Mouse (Mus musculus) midbrain, embryonic 16.5 days (tissue): ENCODE measurements at regions not wholly inside any gene's neighbourhood (a gene's known extent, or its start where the extent isn't known, plus 50 kb on each side); places are given as distances from the start of the nearest gene placed in this dataset.

Experiments used
- ATAC-seq: fragments of 200-750 bp; cut with Nextera tagmentation; 2 replicates; pipeline ENCODE4 v1.8.0; 2017; ENCODE audit warnings: moderate TSS enrichment
- H3K27ac ChIP-seq: fragments of 300-500 bp; sonication (generic); 2 replicates; pipeline ENCODE4 v1.5.1; 2014; ENCODE audit warnings: mild to moderate bottlenecking, low read length, mixed read lengths
- H3K27me3 ChIP-seq: fragments of 300-500 bp; sonication (generic); 2 replicates; pipeline ENCODE4 v1.6.1; 2014; ENCODE audit warnings: low read depth, low read length, mixed read lengths; ENCODE audit not compliant: control insufficient read depth, insufficient read depth
- H3K36me3 ChIP-seq: fragments of 300-500 bp; sonication (generic); 2 replicates; pipeline ENCODE4 v1.6.1; 2014; ENCODE audit warnings: mild to moderate bottlenecking, low read length, moderate library complexity, mixed read lengths; ENCODE audit not compliant: control insufficient read depth, insufficient read depth
- H3K4me1 ChIP-seq: fragments of 300-500 bp; sonication (generic); 2 replicates; pipeline ENCODE4 v1.6.1; 2014; ENCODE audit warnings: mild to moderate bottlenecking, low read length, mixed read lengths; ENCODE audit not compliant: control insufficient read depth, insufficient read depth
- H3K4me2 ChIP-seq: fragments of 300-500 bp; sonication (generic); 2 replicates; pipeline ENCODE4 v1.6.1; 2014; ENCODE audit warnings: mild to moderate bottlenecking, low read length, mixed read lengths
- H3K4me3 ChIP-seq: fragments of 300-500 bp; sonication (generic); 2 replicates; pipeline ENCODE4 v1.5.1; 2014; ENCODE audit warnings: low read depth, mild to moderate bottlenecking, low read length, moderate library complexity, mixed read lengths
- H3K9ac ChIP-seq: fragments of 300-500 bp; sonication (generic); 2 replicates; pipeline ENCODE4 v1.6.1; 2014; ENCODE audit warnings: low read depth, low read length, mixed read lengths
- H3K9me3 ChIP-seq: fragments of 300-500 bp; sonication (generic); replicated peaks from 2 replicates; pipeline ENCODE4 v1.6.1; 2014; ENCODE audit warnings: mild to moderate bottlenecking, low read length, mixed read lengths; ENCODE audit not compliant: control insufficient read depth, poor library complexity, severe bottlenecking
- WGBS: fragments of 180-500 bp; shearing (Covaris S2); extraction: QIAGEN DNeasy Blood & Tissue Kit; methylation state at CpG from one replicate; pipeline ENCODE4 v1.1.7; 2014; 5-methylcytosine and 5-hydroxymethylcytosine counted together

DNA sequence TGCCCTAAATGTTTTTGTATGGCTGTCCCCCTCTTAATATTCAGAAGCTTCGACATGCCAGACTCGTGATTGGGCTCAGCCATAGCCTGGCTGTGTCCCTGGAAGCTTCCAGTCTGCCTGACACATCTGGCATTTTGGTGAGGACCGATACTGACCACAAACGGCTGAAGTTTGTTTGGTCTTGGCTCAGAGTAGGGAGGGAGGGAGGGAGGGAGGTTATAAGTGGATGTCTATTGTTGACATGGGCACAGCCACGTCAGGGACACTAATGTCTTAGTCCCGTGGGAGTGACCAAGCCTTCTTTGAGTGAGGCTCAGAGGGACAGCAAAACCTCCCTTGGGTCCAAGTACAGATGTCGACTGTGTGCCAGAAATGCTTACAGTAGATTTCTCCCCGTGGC lies 151.7 kb downstream of the Chst1 start:
- ATAC-seq = no peak
- Histone ChIP-seq H3K4me1 (no peaks in the 10 kb centered on the region), H3K4me2 (no peak overlapping the region), H3K27me3 (no peaks in the 10 kb centered on the region), H3K9ac (no peak overlapping the region), H3K4me3 (no peak overlapping the region), H3K36me3 (no peaks in the 10 kb centered on the region), H3K27ac (no peak overlapping the region), H3K9me3 (no peaks in the 10 kb centered on the region)
- 61% methylated on average over 8 of the region's 8 CpGs for WGBS

DNA sequence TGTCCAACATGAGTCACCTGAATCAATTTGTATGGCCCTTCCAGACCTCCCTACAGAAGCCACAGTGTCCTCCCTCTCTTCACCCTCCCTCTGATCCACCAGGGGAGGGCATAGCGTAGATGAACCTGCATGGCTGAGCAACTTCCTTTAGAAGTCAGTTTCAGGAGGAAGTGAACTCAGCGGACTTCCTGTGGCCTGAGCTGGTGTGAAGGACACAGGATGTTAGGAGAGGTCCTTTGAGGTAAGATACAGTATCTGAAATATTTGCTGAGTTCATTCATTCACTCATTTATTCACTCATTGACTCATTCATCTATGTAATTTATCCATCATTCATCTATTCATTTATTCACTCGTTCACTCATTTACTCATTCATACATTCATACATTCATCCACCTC lies 152.6 kb downstream of the Chst1 start:
- 80% methylated on average over 3 of the region's 3 CpGs for WGBS
- no peaks in the 10 kb centered on the region for H3K27me3 ChIP-seq
- H3K36me3 ChIP-seq = no peaks in the 10 kb centered on the region
- no peak overlapping the region for H3K9ac ChIP-seq
- no peak for ATAC-seq
- no peak overlapping the region for H3K4me2 ChIP-seq
- H3K4me3 ChIP-seq = no peak overlapping the region
- no peak overlapping the region for H3K27ac ChIP-seq
- no peaks in the 10 kb centered on the region for H3K4me1 ChIP-seq
- H3K9me3 ChIP-seq = no peaks in the 10 kb centered on the region

DNA sequence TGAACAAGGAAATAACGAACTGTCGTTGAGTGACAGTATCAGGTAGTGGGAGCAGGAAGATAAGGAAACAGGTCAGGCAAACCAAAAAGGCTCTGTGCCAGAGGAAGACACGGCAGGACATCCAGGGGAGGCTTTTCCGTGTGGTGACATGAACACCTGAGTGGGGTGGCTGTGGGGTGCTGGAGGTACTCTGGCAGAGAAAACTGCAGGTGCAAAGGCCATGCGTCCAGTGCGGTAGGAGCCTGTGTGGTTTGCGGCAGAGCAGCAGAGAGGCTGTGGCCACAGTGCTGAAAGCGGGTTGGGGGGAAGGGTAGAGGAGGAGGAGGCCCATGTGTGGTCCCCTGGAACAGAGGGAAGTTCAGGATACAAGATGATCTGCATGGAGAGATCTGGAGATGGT lies 153.3 kb downstream of the Chst1 start:
- Histone ChIP-seq H3K9me3 (no peaks in the 10 kb centered on the region), H3K4me3 (no peak overlapping the region), H3K9ac (no peak overlapping the region), H3K36me3 (no peaks in the 10 kb centered on the region), H3K4me1 (no peaks in the 10 kb centered on the region), H3K27ac (no peak overlapping the region), H3K4me2 (no peak overlapping the region), H3K27me3 (no peaks in the 10 kb centered on the region)
- no peak for ATAC-seq
- WGBS = 83% methylated on average over 8 of the region's 8 CpGs

DNA sequence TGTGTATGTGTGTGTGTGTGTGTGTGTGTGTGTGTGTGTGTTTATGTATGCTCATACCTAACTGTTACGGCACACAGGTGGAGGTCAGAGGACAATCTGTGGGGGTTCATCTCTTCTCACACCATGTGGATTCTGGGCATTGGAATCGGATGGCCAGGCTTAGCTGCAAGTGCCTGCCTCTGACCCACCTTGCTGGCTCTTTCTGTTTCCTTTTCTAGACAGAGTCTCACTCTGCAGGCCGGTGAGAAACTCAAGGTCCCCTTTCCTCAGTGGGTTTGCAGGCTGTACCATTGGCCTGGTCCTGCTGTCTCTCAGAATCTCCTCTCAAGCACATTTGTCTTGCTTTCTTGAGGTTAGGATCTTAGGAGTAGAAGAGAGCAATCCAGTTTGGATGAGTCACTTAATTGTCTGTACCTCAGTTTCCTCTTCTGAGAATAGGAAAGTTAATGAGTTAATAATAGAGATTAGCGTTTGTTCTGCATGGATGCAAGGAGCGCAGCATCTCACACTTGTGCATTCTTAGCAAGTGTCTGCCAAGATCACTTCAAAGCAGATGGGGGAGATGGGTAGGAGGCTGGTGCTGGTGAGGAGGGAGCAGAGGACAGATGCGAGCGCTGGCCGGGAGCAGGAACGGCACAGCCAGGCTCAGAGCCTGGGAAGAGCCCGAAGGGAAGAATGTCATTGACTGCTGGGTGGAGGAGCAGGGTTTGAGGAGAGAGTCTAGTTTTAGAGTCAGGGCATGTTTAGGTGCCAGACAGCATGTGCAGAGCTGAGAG lies 155.2 kb downstream of the Chst1 start:
- Histone ChIP-seq H3K27me3 (no peaks in the 10 kb centered on the region), H3K4me1 (no peaks in the 10 kb centered on the region), H3K9me3 (no peaks in the 10 kb centered on the region), H3K9ac (no peak overlapping the region), H3K4me3 (no peak overlapping the region), H3K36me3 (no peaks in the 10 kb centered on the region), H3K27ac (no peak overlapping the region), H3K4me2 (no peak overlapping the region)
- 60% methylated on average over 10 of the region's 10 CpGs for WGBS
- no peak for ATAC-seq

DNA sequence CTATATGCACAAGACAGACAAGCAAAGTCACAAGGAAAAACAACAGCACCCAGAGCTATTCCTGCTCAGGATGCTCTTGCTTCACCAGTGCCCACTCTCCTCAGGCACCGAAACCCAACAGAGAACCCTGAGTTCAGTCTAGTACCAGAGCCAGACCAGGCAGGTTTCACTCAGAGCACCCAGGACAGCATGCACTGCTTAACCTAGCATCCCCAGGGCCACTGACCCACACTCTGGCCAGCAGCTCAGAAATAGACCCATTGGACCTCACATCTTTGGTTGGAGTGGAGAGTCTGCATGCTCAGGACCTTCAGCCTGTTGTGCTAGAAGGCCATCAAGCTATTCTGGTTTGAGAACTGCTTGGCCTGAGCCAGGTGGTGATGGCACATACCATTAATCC lies 157.0 kb downstream of the Chst1 start:
- Histone ChIP-seq H3K27me3 (no peaks in the 10 kb centered on the region), H3K27ac (no peak overlapping the region), H3K9me3 (no peaks in the 10 kb centered on the region), H3K4me2 (no peak overlapping the region), H3K9ac (no peak overlapping the region), H3K4me3 (no peak overlapping the region), H3K36me3 (no peaks in the 10 kb centered on the region), H3K4me1 (no peaks in the 10 kb centered on the region)
- WGBS = 100% methylated on average over 1 of the region's 1 CpGs
- no peak for ATAC-seq

DNA sequence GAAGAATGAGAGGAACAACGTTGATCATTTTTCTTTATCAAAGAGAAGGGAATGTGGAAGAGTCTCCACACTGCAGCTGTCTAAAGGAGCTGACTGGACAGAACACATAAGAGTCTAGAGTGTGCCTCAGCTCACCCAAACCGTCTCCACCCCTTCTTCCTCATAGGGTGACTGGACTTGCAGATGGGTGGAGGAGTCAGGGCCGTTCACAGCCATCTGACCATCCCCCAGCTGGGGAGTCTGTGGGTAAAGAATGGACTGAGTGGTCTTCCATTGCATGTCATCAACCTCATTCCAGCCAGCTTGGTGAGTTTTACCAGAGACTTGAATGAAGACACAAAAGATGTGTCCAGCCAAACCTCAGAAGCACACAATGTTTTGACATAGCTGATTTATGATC lies 156.1 kb upstream of the Syt13 start:
- no peaks in the 10 kb centered on the region for H3K9me3 ChIP-seq
- no peaks in the 10 kb centered on the region for H3K36me3 ChIP-seq
- H3K27ac ChIP-seq = no peak overlapping the region
- no peak overlapping the region for H3K4me3 ChIP-seq
- no peak overlapping the region for H3K4me2 ChIP-seq
- no peaks in the 10 kb centered on the region for H3K27me3 ChIP-seq
- H3K9ac ChIP-seq = no peak overlapping the region
- no peaks in the 10 kb centered on the region for H3K4me1 ChIP-seq
- WGBS = 70% methylated on average over 3 of the region's 3 CpGs
- no peak for ATAC-seq

DNA sequence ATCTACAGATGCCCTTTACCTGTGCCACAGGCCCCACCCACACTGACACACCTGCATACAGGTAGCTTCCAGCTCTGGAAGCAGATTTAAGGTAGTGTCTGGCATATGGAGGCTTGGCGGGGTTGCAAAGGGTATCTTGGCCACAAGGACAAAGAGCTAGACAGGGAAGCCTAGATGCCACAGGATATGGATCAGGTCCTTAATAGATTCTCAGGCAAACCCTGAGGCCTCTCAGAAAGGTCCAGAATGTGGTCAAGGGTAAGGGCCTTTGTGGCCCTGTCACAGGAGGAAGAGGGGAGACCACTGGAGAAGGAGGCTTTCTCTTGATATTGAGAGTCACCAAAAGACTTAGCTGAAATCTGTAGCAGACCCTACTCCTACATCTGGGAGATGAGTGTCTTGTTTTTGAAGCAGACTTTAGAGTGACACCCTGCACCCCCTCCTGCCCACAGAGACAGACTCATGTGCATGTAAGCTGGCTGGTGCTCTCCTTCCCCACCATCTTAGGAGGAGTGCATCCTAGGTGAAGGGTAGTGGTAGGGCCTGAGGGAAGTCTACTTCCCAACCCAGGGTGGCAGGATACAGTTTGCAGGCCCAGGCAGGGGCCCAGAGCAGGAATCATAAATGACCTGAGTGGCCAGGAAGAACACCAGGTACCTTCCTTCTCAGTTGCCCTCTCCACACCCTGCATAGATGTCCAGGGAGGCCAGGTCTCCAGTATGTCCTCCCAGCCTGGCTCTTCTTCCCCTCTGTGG lies 150.8 kb upstream of the Syt13 start:
- H3K36me3 ChIP-seq = no peaks in the 10 kb centered on the region
- H3K27ac ChIP-seq = no peak overlapping the region
- ATAC-seq = no peak
- no peak overlapping the region for H3K4me3 ChIP-seq
- H3K9ac ChIP-seq = no peak overlapping the region
- H3K4me2 ChIP-seq = no peak overlapping the region
- 96% methylated on average over 1 of the region's 1 CpGs for WGBS
- H3K9me3 ChIP-seq = no peaks in the 10 kb centered on the region
- no peaks in the 10 kb centered on the region for H3K4me1 ChIP-seq
- H3K27me3 ChIP-seq = no peaks in the 10 kb centered on the region

DNA sequence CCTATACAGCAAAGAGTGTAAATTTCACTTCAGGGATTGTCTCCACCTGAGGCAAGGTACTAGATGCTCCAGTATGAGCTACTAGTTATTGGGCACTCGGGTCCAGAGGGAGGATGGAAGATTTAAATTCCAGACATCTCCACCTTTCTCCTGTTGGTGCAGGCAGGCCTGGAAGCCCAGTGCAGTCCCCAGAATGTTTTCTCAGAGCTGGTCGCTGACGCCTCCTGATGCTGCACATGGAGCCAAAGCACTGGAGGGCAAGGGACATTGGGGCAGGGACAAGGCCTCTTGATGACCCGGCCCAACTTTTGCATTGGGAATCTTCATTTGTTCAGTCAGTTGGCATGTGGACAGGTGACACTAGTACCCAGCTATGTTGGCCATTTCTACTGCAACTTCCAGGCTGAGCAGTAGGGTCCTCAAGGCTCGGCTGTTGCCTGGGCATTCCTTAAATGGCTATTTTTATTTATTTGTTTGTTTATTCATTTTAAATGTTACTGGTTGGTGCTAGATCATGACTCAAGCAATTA lies 147.4 kb upstream of the Syt13 start:
- Histone ChIP-seq H3K27ac (no peak overlapping the region), H3K27me3 (no peaks in the 10 kb centered on the region), H3K9me3 (no peaks in the 10 kb centered on the region), H3K36me3 (no peaks in the 10 kb centered on the region), H3K4me1 (no peaks in the 10 kb centered on the region), H3K4me3 (no peak overlapping the region), H3K9ac (no peak overlapping the region), H3K4me2 (no peak overlapping the region)
- 84% methylated on average over 5 of the region's 5 CpGs for WGBS
- ATAC-seq = no peak

DNA sequence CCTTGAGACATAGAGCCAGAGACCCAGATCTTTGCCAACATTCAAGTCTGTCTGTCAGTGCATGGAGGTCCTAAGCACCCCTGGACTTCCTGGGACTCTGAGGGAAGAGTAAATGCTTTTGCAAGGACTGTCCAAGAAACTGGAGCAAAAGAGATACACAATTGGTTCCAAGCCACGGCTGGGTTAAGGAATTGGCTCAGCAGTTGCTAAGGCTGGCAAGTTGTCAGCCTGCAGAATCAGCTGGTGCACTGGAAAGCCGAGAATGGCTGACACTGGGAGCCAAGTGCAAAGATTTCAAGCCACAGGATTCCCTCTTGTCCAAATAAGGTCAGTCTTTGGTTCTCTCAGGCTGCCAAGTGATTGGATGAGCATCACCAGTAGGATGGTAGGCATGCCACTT lies 146.8 kb upstream of the Syt13 start:
- 55% methylated on average over 2 of the region's 2 CpGs for WGBS

More for the DNA sequence above, 146.8 kb upstream of the Syt13 start:
- Histone ChIP-seq H3K9me3 (no peaks in the 10 kb centered on the region), H3K27me3 (no peaks in the 10 kb centered on the region), H3K4me2 (no peak overlapping the region), H3K36me3 (no peaks in the 10 kb centered on the region), H3K4me3 (no peak overlapping the region), H3K9ac (no peak overlapping the region), H3K4me1 (no peaks in the 10 kb centered on the region), H3K27ac (no peak overlapping the region)
- no peak for ATAC-seq
